Mouse (Mus musculus): Measurements from ENCODE around the gene Rara.

GRCm38 (mm10) chr11:98983551-98983950 is 55.9 kb downstream of the Rara start:
- TF ChIP-seq CTCF (IDR thresholded peaks at IDR 0.05 in 2 of 3, conservative IDR thresholded peaks at IDR 0.05 in 1 of 3; ENCODE audit: control insufficient read depth in 1 of 3, insufficient read depth in 1 of 3, low read depth in 2 of 3, low read length in 3 of 3, poor library complexity in 1 of 3, severe bottlenecking in 1 of 3) (no peak), POLR2AphosphoS2 (IDR thresholded peaks at IDR 0.05; ENCODE audit: low read length) (no peak), EP300 (IDR thresholded peaks at IDR 0.05; ENCODE audit: low read depth in 1 of 2, low read length in 2 of 2) (no peak), POLR2A (IDR thresholded peaks at IDR 0.05; ENCODE audit: control insufficient read depth in 1 of 2, insufficient read depth in 1 of 2, low read depth in 1 of 2, low read length in 2 of 2, poor library complexity in 1 of 2) (no peak), BHLHE40 (IDR thresholded peaks at IDR 0.05; ENCODE audit: borderline replicate concordance, low read depth, low read length) (no peak), RAD21 (IDR thresholded peaks at IDR 0.05; ENCODE audit: low read depth, low read length) (no peak), KAT2A (conservative IDR thresholded peaks at IDR 0.05; ENCODE audit: low read depth, low read length) (no peak), HCFC1 (IDR thresholded peaks at IDR 0.05; ENCODE audit: low read depth, low read length) (no peak), MYC (IDR thresholded peaks at IDR 0.05; ENCODE audit: low read depth, low read length) (no peak), MXI1 (IDR thresholded peaks at IDR 0.05; ENCODE audit: low read depth, low read length) (no peak), TCF12 (IDR thresholded peaks at IDR 0.05; ENCODE audit: low read depth, low read length) (no peak), MEF2A (IDR thresholded peaks at IDR 0.05; ENCODE audit: extremely low read depth, insufficient replicate concordance, low read depth, low read length, poor library complexity, severe bottlenecking) (no peak), GATA1 (IDR thresholded peaks at IDR 0.05; ENCODE audit: low read depth, low read length) (no peak)
